Mouse (Mus musculus) small intestine, adult 2 months (tissue): ENCODE measurements around the gene Orm3.

Experiments
- CTCF ChIP-seq: fragments of 200-500 bp; IDR thresholded peaks from 2 replicates; pipeline ENCODE4 v1.5.1; 2012; ENCODE audit warnings: low read depth, mild to moderate bottlenecking, control low read depth, inconsistent platforms, low read length, moderate library complexity, mixed read lengths; ENCODE audit not compliant: insufficient replicate concordance, insufficient read length; ENCODE audit errors: extremely low read depth
- POLR2A ChIP-seq: fragments of 200-500 bp; IDR thresholded peaks from 2 replicates; pipeline ENCODE4 v1.6.1; 2012; ENCODE audit warnings: low read depth, mild to moderate bottlenecking, control low read depth, inconsistent platforms, low read length, moderate library complexity

DNA sequence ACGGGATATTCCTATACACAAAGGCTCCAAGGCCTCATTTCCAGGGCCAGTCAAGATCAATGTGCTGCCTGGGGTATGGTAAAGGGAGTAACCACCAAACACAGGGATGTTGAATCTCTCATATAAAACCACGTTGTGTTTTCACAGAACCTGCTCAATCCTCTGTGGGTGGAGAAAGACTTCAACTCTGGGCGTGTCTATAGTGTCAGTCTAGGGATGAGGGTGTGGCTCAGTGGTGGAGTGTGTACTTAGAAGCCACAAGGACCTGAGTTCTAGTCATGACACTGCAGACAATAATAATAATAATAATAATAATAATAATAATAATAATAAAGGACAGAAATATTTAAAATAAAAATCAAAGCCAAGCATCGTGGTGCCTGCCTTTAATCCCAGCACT, 28.3 kb downstream of the Orm3 start:
- TF ChIP-seq POLR2A (no peak), CTCF (no peak)
